Mouse (Mus musculus): ENCODE data around the gene Susd6.

GRCm38 (mm10) chr12:80879267-80879666 lies 89.0 kb downstream of the Susd6 start:
- TF ChIP-seq ZNF384 (IDR thresholded peaks at IDR 0.05; ENCODE audit: low read depth, low read length) = no peak
- TF ChIP-seq ZC3H11A (IDR thresholded peaks at IDR 0.05; ENCODE audit: borderline replicate concordance, low read depth, low read length) = no peak
- no peak for TF ChIP-seq MAFK (IDR thresholded peaks at IDR 0.05; ENCODE audit: insufficient read depth, low read depth, low read length)
- TF ChIP-seq HCFC1 (IDR thresholded peaks at IDR 0.05; ENCODE audit: borderline replicate concordance, insufficient read depth, low read length) = no peak
- no peak for TF ChIP-seq CHD2 (IDR thresholded peaks at IDR 0.05; ENCODE audit: low read depth, low read length)
